Mouse (Mus musculus): Measurements from ENCODE around the gene Gm9573. TPM values are rescaled to one million over a fixed set of nuclear protein-coding genes. Genes with fewer than 3 reads are reported as not detected.

Gene Gm9573
- polyA plus RNA-seq, 1 experiment, result not detected

DNA sequence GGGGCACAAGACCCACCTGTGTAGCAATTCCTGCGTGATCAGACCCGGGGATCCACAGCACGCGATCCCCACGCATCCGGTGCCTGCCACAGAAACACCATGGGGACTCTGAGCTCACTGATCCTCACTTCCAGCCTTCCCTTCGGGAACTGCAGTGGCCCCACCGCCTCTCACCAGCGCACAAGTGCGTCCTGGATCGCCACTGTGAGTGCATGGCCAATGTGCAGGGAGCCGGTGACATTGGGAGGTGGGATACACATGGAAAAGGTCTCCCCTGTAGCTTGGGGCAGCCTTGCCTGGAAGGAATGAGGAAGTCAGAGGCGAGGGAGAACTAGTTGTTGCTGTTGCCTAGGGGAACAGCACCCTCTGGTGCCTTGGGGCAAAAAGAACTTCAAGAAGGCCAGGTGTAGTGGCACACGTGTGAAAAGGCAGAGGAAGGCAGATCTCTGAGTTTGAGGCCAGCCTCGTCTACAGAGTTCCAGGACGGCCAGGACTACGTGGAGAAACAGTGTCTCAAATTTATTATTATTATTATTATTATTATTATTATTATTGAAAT lies 39.6 kb upstream of the Gm9573 start:
- DNase-seq, result no peak
- no peak overlapping the region for H3K4me3 ChIP-seq (replicated peaks; ENCODE audit: insufficient read depth, low read depth, low read length)
- TF ChIP-seq POLR2A (IDR thresholded peaks at IDR 0.05; ENCODE audit: borderline replicate concordance, insufficient read depth, low read length) (no peak), CTCF (IDR thresholded peaks at IDR 0.05; ENCODE audit: borderline replicate concordance, insufficient read depth, low read depth, low read length) (peak; percentile 52)
- no peak overlapping the region for H3K27ac ChIP-seq (ENCODE audit: insufficient read depth, low read length)
- 75% methylated on average over 17 of the region's 17 CpGs for WGBS
- no peaks in the 10 kb centered on the region for H3K27me3 ChIP-seq (ENCODE audit: control insufficient read depth, insufficient read depth, low read length)
- H3K4me1 ChIP-seq (ENCODE audit: control insufficient read depth, insufficient read depth, low read length), result peaks cover 6% of the 10 kb centered on the region; the same call in 1 of the 2 replicates

DNA sequence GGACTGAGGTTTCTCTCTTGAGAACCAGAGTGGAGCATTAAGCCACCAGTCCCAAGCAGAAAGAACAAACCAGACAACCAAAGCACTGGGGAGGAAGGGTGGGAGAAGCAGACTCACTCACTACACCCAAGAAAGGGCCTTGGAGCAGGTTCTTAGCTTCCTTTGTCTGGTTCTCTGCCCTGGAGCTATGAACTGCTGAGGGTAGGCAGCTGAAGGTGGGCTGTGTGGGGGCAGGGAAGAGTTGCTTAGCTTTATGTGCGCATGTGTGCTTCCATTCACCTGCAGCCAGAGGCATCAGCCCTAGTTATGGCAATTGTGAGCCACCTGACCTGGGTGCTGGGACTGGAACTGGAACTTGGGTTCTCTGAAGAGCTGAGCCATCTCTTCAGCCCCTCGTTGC lies 26.6 kb upstream of the Gm9573 start:
- no peaks in the 10 kb centered on the region for H3K27me3 ChIP-seq (ENCODE audit: control insufficient read depth, insufficient read depth, low read length)
- WGBS, result 68% methylated on average over 2 of the region's 2 CpGs
- DNase-seq, result no peak
- no peak for TF ChIP-seq CTCF (IDR thresholded peaks at IDR 0.05; ENCODE audit: borderline replicate concordance, insufficient read depth, low read depth, low read length)
- no peak for TF ChIP-seq POLR2A (IDR thresholded peaks at IDR 0.05; ENCODE audit: borderline replicate concordance, insufficient read depth, low read length)
- no peak overlapping the region for H3K27ac ChIP-seq (ENCODE audit: insufficient read depth, low read length)
- no peaks in the 10 kb centered on the region; the same call in 1 of the 2 replicates for H3K4me1 ChIP-seq (ENCODE audit: control insufficient read depth, insufficient read depth, low read length)
- no peak overlapping the region for H3K4me3 ChIP-seq (replicated peaks; ENCODE audit: insufficient read depth, low read depth, low read length)

DNA sequence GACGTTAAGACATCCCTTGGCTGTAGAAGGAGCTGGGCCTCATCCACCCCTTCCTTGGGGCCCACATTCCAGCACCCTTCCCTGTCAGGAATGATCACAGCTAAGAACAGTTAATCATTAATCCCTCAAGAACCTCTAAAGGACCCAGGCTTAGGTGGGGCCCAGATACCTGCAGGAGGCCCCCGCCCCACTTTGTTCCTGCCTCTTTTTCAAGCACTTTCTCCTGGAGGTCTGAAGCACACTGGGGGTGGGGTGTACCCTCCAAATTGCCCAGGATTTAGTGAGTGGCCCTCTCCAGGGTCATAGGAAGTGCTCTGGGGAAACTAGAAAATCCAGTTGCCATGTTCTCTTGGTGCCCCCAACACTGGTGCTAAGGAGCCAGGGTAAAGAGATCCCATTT lies 23.0 kb upstream of the Gm9573 start:
- Histone ChIP-seq H3K4me3 (replicated peaks; ENCODE audit: insufficient read depth, low read depth, low read length) (no peak overlapping the region), H3K4me1 (ENCODE audit: control insufficient read depth, insufficient read depth, low read length) (no peaks in the 10 kb centered on the region; the same call in 1 of the 2 replicates), H3K27ac (ENCODE audit: insufficient read depth, low read length) (no peak overlapping the region), H3K27me3 (ENCODE audit: control insufficient read depth, insufficient read depth, low read length) (no peaks in the 10 kb centered on the region)
- TF ChIP-seq CTCF (IDR thresholded peaks at IDR 0.05; ENCODE audit: borderline replicate concordance, insufficient read depth, low read depth, low read length), result no peak
- TF ChIP-seq POLR2A (IDR thresholded peaks at IDR 0.05; ENCODE audit: borderline replicate concordance, insufficient read depth, low read length), result no peak
- DNase-seq, result no peak
- 75% methylated on average over 2 of the region's 2 CpGs for WGBS

DNA sequence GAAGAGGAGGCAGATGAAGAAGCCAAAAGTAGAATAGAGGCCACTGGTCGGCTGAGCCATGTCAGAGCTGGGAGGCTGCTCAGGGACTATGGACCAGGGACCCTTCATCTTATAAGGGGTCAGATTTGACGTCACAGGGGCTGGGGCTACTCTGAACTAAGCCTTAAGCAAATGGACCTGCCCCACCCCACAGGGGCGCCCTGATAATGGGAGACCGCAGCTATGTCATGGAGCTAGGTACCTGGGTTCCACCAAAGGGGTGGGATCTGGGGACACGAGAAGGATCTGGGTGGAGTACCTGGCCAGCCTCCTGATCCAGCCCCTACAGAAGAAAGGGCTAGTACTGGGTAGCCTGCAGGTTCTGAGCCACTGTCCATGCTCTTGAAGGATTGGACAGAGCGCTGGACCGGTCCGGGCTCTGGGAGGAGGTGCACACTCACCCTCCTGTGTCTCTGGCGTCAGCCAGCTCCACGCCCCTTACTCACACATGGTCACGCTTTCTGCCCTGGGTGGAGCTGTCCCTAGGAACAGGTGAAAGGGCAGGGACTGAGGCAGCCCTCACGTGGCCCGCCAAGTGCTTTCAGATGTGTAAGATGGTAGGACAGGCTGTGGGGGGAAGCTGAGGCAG lies 17.3 kb upstream of the Gm9573 start, which contains the start of gene Mucl3:
TSS of gene Mucl3 (minus strand) at position 87 of the 628 bp plus-strand sequence.
- no peak for TF ChIP-seq POLR2A (IDR thresholded peaks at IDR 0.05; ENCODE audit: borderline replicate concordance, insufficient read depth, low read length)
- no peak for TF ChIP-seq CTCF (IDR thresholded peaks at IDR 0.05; ENCODE audit: borderline replicate concordance, insufficient read depth, low read depth, low read length)
- Histone ChIP-seq H3K27me3 (ENCODE audit: control insufficient read depth, insufficient read depth, low read length) (no peaks in the 10 kb centered on the region), H3K4me1 (ENCODE audit: control insufficient read depth, insufficient read depth, low read length) (no peaks in the 10 kb centered on the region), H3K4me3 (replicated peaks; ENCODE audit: insufficient read depth, low read depth, low read length) (no peak within 1 kb of the TSS), H3K27ac (ENCODE audit: insufficient read depth, low read length) (no peak within 1 kb of the TSS)
- WGBS, result 65% methylated on average over 13 of the region's 13 CpGs
- DNase-seq, result no peak

DNA sequence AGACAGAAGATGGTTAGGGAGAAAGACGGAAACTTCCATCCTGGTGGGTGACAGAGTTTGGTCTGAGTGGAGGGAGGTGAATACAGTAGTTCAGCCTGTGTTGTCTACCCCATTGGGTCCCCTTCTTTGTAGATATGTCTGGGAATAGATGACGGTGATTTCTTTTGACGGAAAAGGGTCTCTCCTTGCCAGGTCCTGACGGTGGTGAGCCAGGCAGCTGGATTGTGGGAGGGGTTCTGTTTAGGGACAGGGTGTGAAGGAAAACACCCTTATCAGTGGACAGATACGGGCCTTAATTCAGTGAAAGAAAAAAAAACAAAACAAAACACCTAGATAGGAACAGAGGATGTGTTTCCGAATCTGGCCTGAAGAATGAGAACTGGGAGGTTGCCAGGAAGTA lies 12.9 kb upstream of the Gm9573 start:
- no peak for DNase-seq
- TF ChIP-seq CTCF (IDR thresholded peaks at IDR 0.05; ENCODE audit: borderline replicate concordance, insufficient read depth, low read depth, low read length), result no peak
- TF ChIP-seq POLR2A (IDR thresholded peaks at IDR 0.05; ENCODE audit: borderline replicate concordance, insufficient read depth, low read length), result no peak
- Histone ChIP-seq H3K27ac (ENCODE audit: insufficient read depth, low read length) (no peak overlapping the region), H3K27me3 (ENCODE audit: control insufficient read depth, insufficient read depth, low read length) (no peaks in the 10 kb centered on the region), H3K4me3 (replicated peaks; ENCODE audit: insufficient read depth, low read depth, low read length) (no peak overlapping the region), H3K4me1 (ENCODE audit: control insufficient read depth, insufficient read depth, low read length) (no peaks in the 10 kb centered on the region)
- 49% methylated on average over 6 of the region's 6 CpGs for whole genome bisulfite sequencing

DNA sequence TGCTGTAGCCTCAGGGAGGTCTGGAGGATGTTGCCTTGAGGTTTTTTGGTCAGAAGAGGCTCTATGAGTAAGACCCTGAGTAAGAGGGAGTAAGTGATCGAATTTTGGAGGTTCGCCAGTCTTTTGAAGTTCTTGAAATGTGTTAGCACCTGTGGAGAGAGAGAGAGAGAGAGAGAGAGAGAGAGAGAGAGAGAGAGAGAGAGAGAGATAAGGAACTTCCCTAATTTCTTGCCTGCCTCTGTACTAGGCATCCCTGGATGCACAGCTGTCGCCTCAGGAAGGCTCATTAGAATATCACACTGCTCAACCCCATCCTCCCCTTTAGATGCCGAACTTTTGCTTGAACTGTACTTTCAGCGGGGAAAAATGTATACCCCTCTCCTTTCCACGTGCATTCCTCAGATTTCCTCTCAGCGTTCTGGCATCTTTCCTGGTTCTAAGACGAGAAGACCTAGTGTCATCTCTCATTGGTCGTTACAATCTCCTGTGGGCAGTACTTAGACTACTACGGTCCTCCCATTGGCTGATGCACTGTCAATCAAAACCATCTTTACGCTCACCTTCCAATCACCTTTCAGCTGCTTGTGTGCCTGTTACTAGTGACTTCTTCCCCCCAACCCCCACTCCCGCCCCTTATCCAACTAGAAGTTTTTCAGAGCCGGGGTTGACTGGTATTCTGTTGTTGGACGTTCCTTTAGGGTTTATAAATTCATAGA lies 12.2 kb upstream of the Gm9573 start:
- Histone ChIP-seq H3K4me3 (replicated peaks; ENCODE audit: insufficient read depth, low read depth, low read length) (no peak overlapping the region), H3K27me3 (ENCODE audit: control insufficient read depth, insufficient read depth, low read length) (no peaks in the 10 kb centered on the region), H3K27ac (ENCODE audit: insufficient read depth, low read length) (no peak overlapping the region), H3K4me1 (ENCODE audit: control insufficient read depth, insufficient read depth, low read length) (no peaks in the 10 kb centered on the region)
- peak in 1 of 2 experiments; percentile 40 for DNase-seq
- 23% methylated on average over 14 of the region's 14 CpGs for WGBS
- TF ChIP-seq CTCF (IDR thresholded peaks at IDR 0.05; ENCODE audit: borderline replicate concordance, insufficient read depth, low read depth, low read length) (no peak), POLR2A (IDR thresholded peaks at IDR 0.05; ENCODE audit: borderline replicate concordance, insufficient read depth, low read length) (no peak)

DNA sequence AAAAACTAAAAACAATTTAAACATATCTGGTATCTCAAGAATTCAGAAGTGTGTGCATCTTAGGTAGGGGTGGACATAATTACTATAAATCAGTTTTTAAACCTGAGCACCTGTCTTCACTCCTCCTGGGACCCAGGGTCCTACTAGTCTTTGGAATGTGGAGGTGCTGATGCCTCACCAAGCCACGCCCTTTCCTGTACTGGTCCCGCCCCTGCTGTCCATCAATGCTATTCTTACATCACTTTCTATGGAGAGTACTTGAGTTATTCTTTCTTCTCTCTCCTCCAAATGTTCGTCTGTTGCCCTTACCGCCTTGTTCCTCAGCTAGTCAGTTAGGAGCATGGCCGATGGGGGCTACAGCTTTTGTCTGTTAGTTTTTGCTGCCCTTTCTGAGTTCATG lies 9.9 kb upstream of the Gm9573 start:
- 43% methylated on average over 5 of the region's 5 CpGs for WGBS
- DNase-seq, result peak; percentile 33 to 40
- TF ChIP-seq POLR2A (IDR thresholded peaks at IDR 0.05; ENCODE audit: borderline replicate concordance, insufficient read depth, low read length), result no peak
- no peak for TF ChIP-seq CTCF (IDR thresholded peaks at IDR 0.05; ENCODE audit: borderline replicate concordance, insufficient read depth, low read depth, low read length)
- no peaks in the 10 kb centered on the region for H3K27me3 ChIP-seq (ENCODE audit: control insufficient read depth, insufficient read depth, low read length)
- no peaks in the 10 kb centered on the region for H3K4me1 ChIP-seq (ENCODE audit: control insufficient read depth, insufficient read depth, low read length)
- H3K27ac ChIP-seq (ENCODE audit: insufficient read depth, low read length), result no peak overlapping the region
- H3K4me3 ChIP-seq (replicated peaks; ENCODE audit: insufficient read depth, low read depth, low read length), result no peak overlapping the region

Data from cerebellum, adult 2 months (tissue).